Mouse (Mus musculus): Measurements from ENCODE around the gene Ksr1.

GRCm38 (mm10) chr11:79008007-79008775, 138.0 kb downstream of the Ksr1 start:
- TF ChIP-seq CTCF (IDR thresholded peaks at IDR 0.05; ENCODE audit: control insufficient read depth, insufficient read depth, low read length) (no peak), POLR2A (IDR thresholded peaks at IDR 0.05; ENCODE audit: borderline replicate concordance, control insufficient read depth, low read depth, low read length) (no peak)

Measured in bone marrow, adult 2 months (tissue).